Mouse (Mus musculus) forebrain, embryonic 12.5 days (tissue): ENCODE measurements around the gene Vps11. TPM values are rescaled to one million over a fixed set of nuclear protein-coding genes. Genes with fewer than 3 reads are reported as not detected.
"Not testable (repeated sequence)": the region's sequence is repeated elsewhere in the genome, so short reads cannot be mapped to it uniquely, and the experiment has no call there.

Experiments used
- ATAC-seq: fragments of 200-750 bp; cut with Nextera tagmentation; 2 replicates; pipeline ENCODE4 v1.8.0; 2017; ENCODE audit warnings: moderate TSS enrichment; ENCODE audit not compliant: low FRiP score
- H3K27ac ChIP-seq: fragments of 300-500 bp; sonication (generic); 2 replicates; pipeline ENCODE4 v1.5.1; 2016; ENCODE audit warnings: mild to moderate bottlenecking
- H3K27me3 ChIP-seq: fragments of 300-500 bp; sonication (generic); 2 replicates; pipeline ENCODE4 v1.6.1; 2016; ENCODE audit warnings: mild to moderate bottlenecking
- H3K36me3 ChIP-seq: fragments of 300-500 bp; sonication (generic); replicated peaks from 2 replicates; pipeline ENCODE4 v1.6.1; 2016; ENCODE audit warnings: mild to moderate bottlenecking
- H3K4me1 ChIP-seq: fragments of 300-500 bp; sonication (generic); 2 replicates; pipeline ENCODE4 v1.6.1; 2016
- H3K4me2 ChIP-seq: fragments of 300-500 bp; sonication (generic); 2 replicates; pipeline ENCODE4 v1.6.1; 2016; ENCODE audit warnings: mild to moderate bottlenecking, moderate library complexity
- H3K4me3 ChIP-seq: fragments of 300-500 bp; sonication (generic); replicated peaks from 2 replicates; pipeline ENCODE4 v1.5.1; 2016; ENCODE audit warnings: mild to moderate bottlenecking
- H3K9ac ChIP-seq: fragments of 300-500 bp; sonication (generic); 2 replicates; pipeline ENCODE4 v1.6.1; 2016; ENCODE audit warnings: mild to moderate bottlenecking
- H3K9me3 ChIP-seq: fragments of 300-500 bp; sonication (generic); 2 replicates; pipeline ENCODE4 v1.6.1; 2016
- WGBS: fragments of 180-500 bp; shearing (Covaris S2); methylation state at CpG from one replicate; pipeline ENCODE4 v1.1.7; 2016; 5-methylcytosine and 5-hydroxymethylcytosine counted together
- polyA plus RNA-seq: library from polyadenylated mRNA; unstranded; fragments of >200 nt; fragmentation: Nextera tagmentation; extraction: Ambion mirVana; gene quantifications from 2 replicates; pipeline ENCODE4 v1.2.1, GENCODE M21; 2016

Vps11 gene
- polyA plus RNA-seq, 1 experiment from 2014 or later: 34.8 TPM

DNA sequence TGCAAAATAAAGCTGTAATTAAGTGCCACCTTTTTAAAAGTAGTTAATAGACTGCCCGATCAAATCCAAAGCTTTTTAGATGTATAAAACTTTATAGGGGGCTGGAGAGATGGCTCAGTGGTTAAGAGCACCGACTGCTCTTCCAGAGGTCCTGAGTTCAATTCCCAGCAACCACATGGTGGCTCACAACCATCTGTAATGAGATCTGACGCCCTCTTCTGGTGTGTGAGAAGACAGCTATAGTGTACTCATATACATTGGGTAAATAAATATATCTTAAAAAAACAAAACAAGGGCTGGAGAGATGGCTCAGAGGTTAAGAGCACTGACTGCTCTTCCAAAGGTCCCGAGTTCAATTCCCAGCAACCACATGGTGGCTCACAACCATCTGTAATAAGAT, 461 bp upstream of the Vps11 start:
- peak overlapping the region; percentile 88 for H3K4me2 ChIP-seq
- not testable (repeated sequence) for H3K9me3 ChIP-seq, H3K9ac ChIP-seq, H3K27me3 ChIP-seq, H3K4me1 ChIP-seq
- H3K36me3 ChIP-seq: peaks cover 24% of the 10 kb centered on the region
- peak overlapping the region; percentile 66 for H3K27ac ChIP-seq
- 44% methylated on average over 4 of the region's 4 CpGs for WGBS
- 0 out of 2 replicates have a peak, but pooled peaks have one; percentile 6 for ATAC-seq
- peak overlapping the region; percentile 76 for H3K4me3 ChIP-seq

DNA sequence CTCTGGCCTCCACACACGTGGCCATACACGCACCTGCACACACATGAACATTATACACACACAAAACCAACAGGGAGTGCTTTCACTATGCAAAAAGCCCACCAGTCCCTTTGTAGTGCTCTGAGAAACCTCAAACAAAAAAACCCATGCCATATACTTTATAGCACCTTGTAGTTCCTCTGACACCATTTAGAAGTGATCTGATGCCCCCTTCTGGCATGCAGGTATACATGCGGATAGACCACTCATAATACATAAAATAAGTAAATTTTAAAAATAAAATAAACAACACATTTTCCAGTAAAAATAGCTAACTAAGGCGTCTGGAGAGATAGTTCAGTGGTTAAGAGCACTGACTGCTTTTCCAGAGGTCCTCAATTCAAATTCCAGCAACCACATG, 4.3 kb downstream of the Vps11 start:
- H3K4me2 ChIP-seq: no peak overlapping the region
- H3K9me3 ChIP-seq: no peaks in the 10 kb centered on the region
- 77% methylated on average over 4 of the region's 4 CpGs for WGBS
- H3K27me3 ChIP-seq: no peaks in the 10 kb centered on the region
- no peak overlapping the region for H3K27ac ChIP-seq
- H3K9ac ChIP-seq: no peak overlapping the region
- peaks cover 71% of the 10 kb centered on the region for H3K36me3 ChIP-seq
- peaks cover 9% of the 10 kb centered on the region for H3K4me1 ChIP-seq
- no peak overlapping the region for H3K4me3 ChIP-seq
- no peak for ATAC-seq

GRCm38 (mm10) chr9:44353142-44353541, 8.3 kb downstream of the Vps11 start:
- Histone ChIP-seq H3K4me3 (no peak overlapping the region), H3K27me3 (no peaks in the 10 kb centered on the region), H3K36me3 (peaks cover 96% of the 10 kb centered on the region), H3K27ac (no peak overlapping the region), H3K9me3 (no peaks in the 10 kb centered on the region), H3K9ac (no peak overlapping the region), H3K4me1 (no peaks in the 10 kb centered on the region), H3K4me2 (no peak overlapping the region)
- no peak for ATAC-seq
- WGBS: 98% methylated on average over 6 of the region's 6 CpGs

GRCm38 (mm10) chr9:44352337-44352736, 9.1 kb downstream of the Vps11 start:
- Histone ChIP-seq H3K9ac (0 out of 2 replicates have a peak overlapping the region, but pooled peaks have one; percentile 25), H3K27me3 (no peaks in the 10 kb centered on the region), H3K4me2 (no peak overlapping the region), H3K4me1 (no peaks in the 10 kb centered on the region), H3K9me3 (no peaks in the 10 kb centered on the region), H3K27ac (no peak overlapping the region), H3K4me3 (no peak overlapping the region), H3K36me3 (peaks cover 96% of the 10 kb centered on the region)
- no peak for ATAC-seq
- WGBS: 92% methylated on average over 10 of the region's 10 CpGs

DNA sequence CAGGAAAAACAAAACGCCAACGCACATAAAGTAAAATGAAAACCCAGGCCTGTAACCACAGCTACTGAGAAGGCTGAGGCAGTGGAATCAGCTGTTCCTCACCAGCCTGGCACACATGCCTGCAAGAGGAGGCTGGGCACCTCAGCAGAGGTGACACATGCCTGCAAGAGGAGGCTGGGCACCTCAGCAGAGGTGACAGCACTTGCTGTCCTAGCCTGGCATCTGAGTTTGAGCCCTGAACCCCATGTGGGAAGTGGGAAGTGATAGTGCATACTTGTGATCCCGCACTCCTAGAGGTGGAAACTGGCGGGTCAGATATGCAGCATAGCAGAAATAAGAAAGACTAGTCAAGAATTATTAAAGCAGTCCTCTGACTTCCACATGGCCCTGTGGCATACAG, 10.1 kb downstream of the Vps11 start:
- Histone ChIP-seq H3K9me3 (no peaks in the 10 kb centered on the region), H3K4me1 (no peaks in the 10 kb centered on the region), H3K27ac (no peak overlapping the region), H3K36me3 (peaks cover 97% of the 10 kb centered on the region), H3K27me3 (no peaks in the 10 kb centered on the region), H3K4me2 (no peak overlapping the region), H3K9ac (no peak overlapping the region), H3K4me3 (no peak overlapping the region)
- 94% methylated on average over 4 of the region's 4 CpGs for WGBS
- no peak for ATAC-seq

GRCm38 (mm10) chr9:44348546-44348945, 12.9 kb downstream of the Vps11 start:
- H3K9ac ChIP-seq: no peak overlapping the region
- ATAC-seq: no peak
- no peak overlapping the region for H3K4me2 ChIP-seq
- WGBS: 97% methylated on average over 4 of the region's 4 CpGs
- H3K4me1 ChIP-seq: peaks cover 5% of the 10 kb centered on the region
- no peaks in the 10 kb centered on the region for H3K27me3 ChIP-seq
- peaks cover 75% of the 10 kb centered on the region for H3K36me3 ChIP-seq
- H3K27ac ChIP-seq: no peak overlapping the region
- no peaks in the 10 kb centered on the region for H3K9me3 ChIP-seq
- H3K4me3 ChIP-seq: no peak overlapping the region

DNA sequence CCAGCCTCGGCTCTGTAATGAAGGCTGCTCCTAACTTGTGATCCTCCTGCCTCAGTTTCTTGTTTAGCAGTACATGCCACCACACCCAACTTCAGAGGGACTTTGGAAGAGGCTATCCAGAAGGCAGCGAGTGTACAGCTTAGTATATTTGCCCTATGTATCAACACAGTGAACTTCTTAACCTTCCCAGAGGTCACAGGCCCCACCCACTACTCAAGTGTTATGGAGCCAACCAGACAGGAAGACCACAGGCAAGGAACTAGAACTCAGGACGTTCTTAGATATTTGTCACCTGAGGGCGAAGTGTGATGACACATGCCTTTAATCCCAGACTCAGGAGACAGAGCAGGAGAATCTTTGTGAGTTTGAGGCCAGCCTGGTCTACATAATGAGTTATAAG, 13.8 kb downstream of the Vps11 start:
- Histone ChIP-seq H3K4me2 (no peak overlapping the region), H3K9ac (no peak overlapping the region), H3K4me1 (peaks cover 13% of the 10 kb centered on the region), H3K4me3 (no peak overlapping the region), H3K36me3 (peaks cover 66% of the 10 kb centered on the region), H3K9me3 (no peaks in the 10 kb centered on the region), H3K27me3 (no peaks in the 10 kb centered on the region), H3K27ac (no peak overlapping the region)
- ATAC-seq: no peak
- 91% methylated on average over 4 of the region's 4 CpGs for WGBS

DNA sequence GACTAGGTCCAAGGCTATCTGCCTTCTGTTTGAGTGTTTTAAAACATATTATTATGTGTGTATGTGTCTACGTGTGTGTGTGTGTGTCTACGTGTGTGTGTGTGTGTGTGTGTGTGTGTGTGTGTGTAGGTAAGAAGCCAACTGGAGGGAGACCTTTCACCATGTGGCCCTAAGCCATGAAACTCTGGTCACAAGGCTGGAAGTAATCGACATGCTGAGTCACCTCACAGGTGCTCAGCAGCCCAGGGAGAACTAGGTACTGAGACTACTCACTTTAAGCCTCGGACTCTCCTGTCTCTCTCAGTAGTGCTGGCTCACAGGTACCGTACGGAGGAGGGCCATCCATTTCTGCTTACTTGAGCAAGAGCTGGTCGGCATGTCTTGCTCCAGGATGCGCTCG, 14.3 kb downstream of the Vps11 start:
- ATAC-seq: no peak
- H3K27ac ChIP-seq: no peak overlapping the region
- no peaks in the 10 kb centered on the region for H3K27me3 ChIP-seq
- 91% methylated on average over 9 of the region's 9 CpGs for WGBS
- no peak overlapping the region for H3K4me3 ChIP-seq
- H3K9me3 ChIP-seq: no peaks in the 10 kb centered on the region
- H3K4me2 ChIP-seq: no peak overlapping the region
- peaks cover 17% of the 10 kb centered on the region for H3K4me1 ChIP-seq
- peaks cover 61% of the 10 kb centered on the region for H3K36me3 ChIP-seq
- H3K9ac ChIP-seq: no peak overlapping the region

DNA sequence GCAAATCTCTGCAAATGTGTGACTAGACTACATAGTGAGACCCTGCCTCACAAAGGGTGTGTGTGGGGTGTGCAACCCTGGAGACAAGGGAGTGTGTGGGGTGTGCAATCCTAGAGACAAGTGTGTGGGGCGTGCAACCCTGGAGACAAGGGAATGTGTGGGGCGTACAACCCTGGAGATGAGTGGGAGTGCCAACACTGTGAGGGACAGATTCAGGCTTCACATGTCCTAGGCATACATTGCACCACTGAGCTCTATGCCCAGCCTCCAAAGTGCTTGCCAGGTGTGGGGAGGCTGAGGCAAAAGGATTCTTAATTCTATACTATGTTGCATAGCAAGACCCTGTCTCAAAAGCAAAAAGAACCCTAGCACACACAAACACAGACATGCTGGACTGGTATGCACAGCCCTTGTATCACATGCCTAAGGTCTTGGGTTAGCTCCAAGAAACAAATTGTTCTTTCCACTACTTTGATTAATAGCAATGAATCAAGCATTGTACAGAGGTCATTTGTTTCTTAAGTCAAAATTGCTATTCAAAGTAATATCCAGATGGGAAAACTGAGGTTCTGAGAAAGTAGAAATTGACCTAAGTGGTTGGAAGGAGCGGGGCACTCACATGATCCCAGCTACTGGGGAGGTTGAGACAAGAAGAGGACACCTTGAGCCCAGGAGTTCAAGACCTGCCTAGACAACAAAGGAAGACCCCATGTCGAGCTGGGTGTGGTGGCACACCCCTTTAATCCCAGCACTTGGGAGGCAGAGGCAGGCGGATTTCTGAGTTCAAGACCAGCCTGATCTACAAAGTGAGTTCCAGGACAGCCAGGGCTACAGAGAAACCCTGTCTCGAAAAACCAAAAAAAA, 15.7 kb downstream of the Vps11 start:
- Histone ChIP-seq H3K4me2 (no peak overlapping the region), H3K9me3 (no peaks in the 10 kb centered on the region), H3K4me1 (peaks cover 18% of the 10 kb centered on the region), H3K27me3 (no peaks in the 10 kb centered on the region), H3K4me3 (no peak overlapping the region), H3K9ac (no peak overlapping the region), H3K36me3 (peaks cover 54% of the 10 kb centered on the region), H3K27ac (no peak overlapping the region)
- no peak for ATAC-seq
- WGBS: 87% methylated on average over 6 of the region's 6 CpGs

DNA sequence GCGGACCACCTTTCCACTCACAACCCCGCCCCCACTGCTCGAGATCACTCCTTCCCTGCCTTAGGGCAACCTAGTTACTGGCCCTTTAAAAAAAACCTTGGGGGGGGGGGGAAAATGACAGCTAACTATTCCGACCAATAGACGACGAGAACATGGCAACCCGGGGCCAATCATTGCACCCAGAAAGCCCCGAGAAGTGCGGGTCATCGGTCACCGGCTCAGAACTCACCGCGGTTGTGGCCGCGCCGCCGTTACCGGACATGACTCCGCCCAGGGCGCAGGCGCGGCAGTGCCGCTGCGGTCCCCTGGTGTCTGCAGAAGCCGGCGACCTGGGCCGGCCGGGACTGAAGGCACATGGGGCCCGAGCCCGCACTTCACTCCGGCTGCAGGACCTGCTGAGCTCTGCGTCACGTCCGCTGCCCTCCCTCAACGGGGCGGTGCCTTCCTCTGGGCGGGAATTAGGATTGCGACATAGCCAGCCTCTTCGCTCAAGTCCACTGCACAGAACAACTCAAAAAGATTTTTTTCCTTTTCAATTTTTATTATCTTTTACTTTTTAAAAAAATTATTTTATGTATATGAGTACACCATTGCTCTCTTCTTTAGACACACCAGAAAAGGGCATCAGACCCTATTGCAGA, 17.6 kb downstream of the Vps11 start, which contains the start of gene Hmbs:
Gene Hmbs, minus strand, starts transcription at position 448 of the 641 bp plus-strand sequence.
- Histone ChIP-seq H3K9me3 (no peaks in the 10 kb centered on the region), H3K27ac (peak within 1 kb of the TSS; percentile 98), H3K4me3 (peak within 1 kb of the TSS; percentile 88), H3K36me3 (peaks cover 51% of the 10 kb centered on the region), H3K4me1 (peaks cover 18% of the 10 kb centered on the region), H3K4me2 (peak within 1 kb of the TSS; percentile 53), H3K9ac (peak within 1 kb of the TSS; percentile 83), H3K27me3 (no peaks in the 10 kb centered on the region)
- under 1% methylated on average over 39 of the region's 39 CpGs for WGBS
- ATAC-seq: peak; percentile 97

DNA sequence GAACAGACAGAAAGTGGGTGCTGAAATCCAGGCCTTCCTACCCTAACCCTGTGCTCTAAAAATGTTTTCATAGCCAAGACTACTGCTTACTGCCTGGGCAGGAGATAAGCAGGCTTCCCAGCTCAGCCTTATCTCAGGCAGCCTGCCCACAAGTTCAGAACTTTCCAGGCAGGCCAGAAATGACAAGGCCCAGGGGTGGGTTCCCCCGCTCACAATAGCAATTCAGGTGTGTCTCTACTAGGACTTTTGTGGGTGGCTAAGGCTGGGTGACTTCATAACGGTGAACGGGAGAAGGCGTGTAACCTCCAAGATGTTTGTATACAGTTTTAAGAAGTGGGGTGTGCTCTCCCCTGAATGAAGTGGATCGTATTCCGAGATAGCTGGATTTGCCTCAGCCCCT, 18.2 kb downstream of the Vps11 start:
- H3K4me3 ChIP-seq: peak overlapping the region; percentile 88
- peak; percentile 8; the same call in 1 of the 2 replicates for ATAC-seq
- 13% methylated on average over 6 of the region's 6 CpGs for WGBS
- H3K9ac ChIP-seq: peak overlapping the region; percentile 83
- H3K4me2 ChIP-seq: peak overlapping the region; percentile 53
- peaks cover 50% of the 10 kb centered on the region for H3K36me3 ChIP-seq
- peaks cover 18% of the 10 kb centered on the region for H3K4me1 ChIP-seq
- H3K27ac ChIP-seq: peak overlapping the region; percentile 98
- no peaks in the 10 kb centered on the region for H3K27me3 ChIP-seq
- no peaks in the 10 kb centered on the region for H3K9me3 ChIP-seq

DNA sequence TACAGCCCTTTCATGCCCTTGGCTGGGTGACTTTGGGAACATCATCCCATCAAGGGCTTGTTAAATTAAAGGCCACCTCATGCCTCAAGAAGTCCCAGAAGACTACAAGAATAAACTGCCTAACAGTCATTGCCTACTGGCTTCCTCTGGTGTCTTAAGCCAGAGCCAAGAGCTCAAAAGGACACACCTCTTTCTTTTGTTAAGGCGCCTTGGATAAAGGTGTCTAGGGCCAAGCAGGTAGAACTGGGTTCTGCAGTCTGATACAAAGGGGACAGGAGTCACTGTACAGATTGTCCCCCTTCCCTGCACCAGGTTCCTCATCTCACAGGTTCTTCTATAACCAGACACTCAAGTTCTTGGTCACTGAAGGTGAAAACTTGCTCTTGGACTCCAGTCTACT, 18.9 kb downstream of the Vps11 start:
- Histone ChIP-seq H3K27ac (0 out of 2 replicates have a peak overlapping the region, but pooled peaks have one; percentile 20), H3K9ac (peak overlapping the region; percentile 83; the same call in 1 of the 2 replicates), H3K36me3 (peaks cover 47% of the 10 kb centered on the region), H3K4me1 (peaks cover 23% of the 10 kb centered on the region), H3K4me3 (no peak overlapping the region), H3K9me3 (no peaks in the 10 kb centered on the region), H3K4me2 (peak overlapping the region; percentile 6; the same call in 1 of the 2 replicates), H3K27me3 (no peaks in the 10 kb centered on the region)
- ATAC-seq: no peak
- 93% methylated on average over 1 of the region's 1 CpGs for WGBS
